Comparison of ENCODE assay signal across 8 mouse cellular contexts in the genomic region with DNA sequence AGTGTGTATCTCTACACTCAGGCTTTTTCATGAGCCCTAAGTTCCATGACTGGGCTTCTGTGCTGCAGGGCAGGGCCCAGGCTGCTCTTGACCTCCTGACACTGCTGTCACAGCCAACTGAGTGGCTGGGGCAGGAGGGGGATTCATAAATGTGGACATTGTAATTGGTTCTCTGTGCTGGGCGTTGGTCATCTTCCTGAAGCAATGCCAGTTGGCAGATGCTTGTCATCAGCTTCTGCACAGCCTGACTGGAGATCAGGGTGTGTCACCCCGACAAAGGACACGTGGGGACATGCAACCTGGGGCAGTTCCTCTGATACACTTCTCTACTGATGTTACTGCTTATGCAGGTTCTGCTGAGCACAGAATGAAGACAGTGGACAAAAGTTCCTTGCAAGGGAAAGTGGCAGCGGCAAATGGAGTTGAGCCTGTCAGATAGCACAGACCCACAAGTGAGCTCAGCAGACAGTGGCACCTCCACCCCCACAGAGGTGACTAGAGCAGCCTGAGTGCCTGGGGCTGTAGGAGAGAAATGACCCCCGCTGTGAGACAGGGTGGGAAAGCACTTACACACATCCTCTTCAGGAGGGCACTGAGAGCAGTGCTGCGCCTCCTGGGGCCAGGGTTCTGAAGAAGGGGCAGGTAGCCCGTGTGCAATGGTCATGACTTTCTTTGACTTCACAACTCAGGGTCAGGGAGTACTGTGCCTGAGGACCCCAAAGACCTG. TPM values are rescaled to one million over a fixed set of nuclear protein-coding genes. Genes with fewer than 3 reads are reported as not detected.
A peak's percentile ranks its signal among the peaks of the same experiment; 100 is the strongest.
DNase-seq lines count a peak whose midpoint lies in the region; ATAC-seq and TF ChIP-seq lines count a peak whose summit lies in the region.

No protein-coding gene starts in this region.

- H3K79me2 ChIP-seq in liver, adult 2 months (ENCODE audit: control insufficient read depth, insufficient read depth, low read length), result peaks cover 58% of the 10 kb centered on the region

- ATAC-seq in kidney, embryonic 15.5 days (replicated peaks; ENCODE audit: low FRiP score), result no peak
- ATAC-seq in megakaryocyte progenitor cell, adult 5-6 weeks (replicated peaks; ENCODE audit: poor library complexity), result peak; percentile 10
- ATAC-seq in midbrain, embryonic 16.5 days, result no peak
- ATAC-seq in forebrain, embryonic 16.5 days, result no peak

- no peak for TF ChIP-seq CTCF in liver, adult 2 months (IDR thresholded peaks at IDR 0.05; ENCODE audit: low read depth, low read length)

- peak overlapping the region; percentile 14; the same call in 1 of the 2 replicates for H3K9ac ChIP-seq in liver, adult 2 months (ENCODE audit: low read depth, low read length)
- no peak overlapping the region for H3K9ac ChIP-seq in kidney, embryonic 15.5 days
- no peak overlapping the region for H3K9ac ChIP-seq in midbrain, embryonic 16.5 days (ENCODE audit: low read depth, low read length)
- no peak overlapping the region for H3K9ac ChIP-seq in forebrain, embryonic 16.5 days (replicated peaks; ENCODE audit: low read depth, low read length)

- no peak overlapping the region for H3K4me2 ChIP-seq in kidney, embryonic 15.5 days
- no peak overlapping the region for H3K4me2 ChIP-seq in midbrain, embryonic 16.5 days (ENCODE audit: low read length)
- no peak overlapping the region for H3K4me2 ChIP-seq in forebrain, embryonic 16.5 days (ENCODE audit: low read length)

- H3K4me1 ChIP-seq in liver, adult 2 months (ENCODE audit: control insufficient read depth, insufficient read depth, low read length), result peaks cover 79% of the 10 kb centered on the region
- H3K4me1 ChIP-seq in brown adipose tissue, adult 24 weeks (ENCODE audit: control insufficient read depth, insufficient read depth, insufficient read length, low read length), result peaks cover 68% of the 10 kb centered on the region
- peaks cover 69% of the 10 kb centered on the region for H3K4me1 ChIP-seq in kidney, embryonic 15.5 days
- no peaks in the 10 kb centered on the region for H3K4me1 ChIP-seq in midbrain, embryonic 16.5 days (ENCODE audit: control insufficient read depth, insufficient read depth, low read length)
- peaks cover 5% of the 10 kb centered on the region for H3K4me1 ChIP-seq in forebrain, embryonic 16.5 days (replicated peaks; ENCODE audit: control insufficient read depth, insufficient read depth, low read length)

- peak; percentile 98 for DNase-seq in liver, adult 2 months (ENCODE audit: extremely low read depth, low read depth, low spot score)
- DNase-seq in liver, result no peak
- no peak for DNase-seq in right cerebral cortex, postnatal 4 days

- H3K9me3 ChIP-seq in kidney, embryonic 15.5 days (replicated peaks), result no peaks in the 10 kb centered on the region
- H3K9me3 ChIP-seq in midbrain, embryonic 16.5 days (replicated peaks; ENCODE audit: control insufficient read depth, low read length, poor library complexity, severe bottlenecking), result no peaks in the 10 kb centered on the region
- H3K9me3 ChIP-seq in forebrain, embryonic 16.5 days (ENCODE audit: control insufficient read depth, low read length), result no peaks in the 10 kb centered on the region

- no peak for TF ChIP-seq POLR2A in liver, adult 2 months (IDR thresholded peaks at IDR 0.05; ENCODE audit: extremely low read depth, insufficient read depth, low read length)

- peak overlapping the region; percentile 68 for H3K27ac ChIP-seq in liver, adult 2 months (replicated peaks; ENCODE audit: insufficient read depth, low read depth, low read length)
- peak overlapping the region; percentile 28 for H3K27ac ChIP-seq in brown adipose tissue, adult 24 weeks (replicated peaks; ENCODE audit: low read depth, low read length)
- H3K27ac ChIP-seq in kidney, embryonic 15.5 days, result peak overlapping the region; percentile 85
- no peak overlapping the region for H3K27ac ChIP-seq in midbrain, embryonic 16.5 days (ENCODE audit: low read length)
- H3K27ac ChIP-seq in forebrain, embryonic 16.5 days (ENCODE audit: low read length), result no peak overlapping the region

- no peaks in the 10 kb centered on the region for H3K27me3 ChIP-seq in liver, adult 2 months (ENCODE audit: control insufficient read depth, insufficient read depth, low read length)
- no peaks in the 10 kb centered on the region for H3K27me3 ChIP-seq in kidney, embryonic 15.5 days
- no peaks in the 10 kb centered on the region for H3K27me3 ChIP-seq in midbrain, embryonic 16.5 days (ENCODE audit: control insufficient read depth, insufficient read depth, low read depth, low read length)
- H3K27me3 ChIP-seq in forebrain, embryonic 16.5 days (replicated peaks; ENCODE audit: control insufficient read depth, insufficient read depth, low read length), result no peaks in the 10 kb centered on the region

- no peaks in the 10 kb centered on the region for H3K36me3 ChIP-seq in liver, adult 2 months (ENCODE audit: control insufficient read depth, insufficient read depth, low read length)
- 0 out of 2 replicates have a peak, but pooled peaks cover 3% of the 10 kb centered on the region for H3K36me3 ChIP-seq in kidney, embryonic 15.5 days
- H3K36me3 ChIP-seq in midbrain, embryonic 16.5 days (ENCODE audit: control insufficient read depth, insufficient read depth, low read length), result no peaks in the 10 kb centered on the region
- no peaks in the 10 kb centered on the region for H3K36me3 ChIP-seq in forebrain, embryonic 16.5 days (ENCODE audit: control insufficient read depth, insufficient read depth)

- no peak overlapping the region for H3K4me3 ChIP-seq in liver, adult 2 months (ENCODE audit: insufficient read depth, low read depth, low read length)
- H3K4me3 ChIP-seq in brown adipose tissue, adult 24 weeks (ENCODE audit: insufficient read depth, low read depth, low read length), result no peak overlapping the region
- no peak overlapping the region for H3K4me3 ChIP-seq in kidney, embryonic 15.5 days (replicated peaks)
- no peak overlapping the region for H3K4me3 ChIP-seq in midbrain, embryonic 16.5 days (ENCODE audit: low read depth, low read length)
- H3K4me3 ChIP-seq in forebrain, embryonic 16.5 days (replicated peaks; ENCODE audit: low read length), result no peak overlapping the region

- 46% methylated on average over 7 of the region's 7 CpGs for WGBS in liver, adult 2 months
- WGBS in kidney, embryonic 15.5 days, result 57% methylated on average over 7 of the region's 7 CpGs
- WGBS in midbrain, embryonic 16.5 days, result 88% methylated on average over 7 of the region's 7 CpGs
- WGBS in forebrain, embryonic 16.5 days, result 88% methylated on average over 7 of the region's 7 CpGs

RNA-seq across cellular contexts. Expression of a gene that starts 22.7 kb away (rescaled TPM):
- 10.0 and 13.6 TPM in 2 replicates for total RNA-seq in liver, adult 2 months (2014; rRNA removed)
- 19.6 and 25.0 TPM in 2 replicates for polyA plus RNA-seq in liver, adult 2 months (2012; rRNA removed)
- polyA plus RNA-seq in brown adipose tissue, adult 24 weeks (2012; ENCODE audit: insufficient read depth, insufficient read length, missing spikeins), result 7.3 and 9.1 TPM in 2 replicates
- polyA plus RNA-seq in kidney, embryonic 15.5 days (2015; fragmentation: Nextera tagmentation; extraction: Ambion mirVana), result 20.3 and 23.8 TPM in 2 replicates
- total RNA-seq in megakaryocyte progenitor cell, adult 5-6 weeks (2015), result 8.5 and 8.7 TPM in 2 replicates
- 9.1 and 9.5 TPM in 2 replicates for total RNA-seq in megakaryocyte progenitor cell, adult 5-6 weeks (2017)
- 16.7 and 19.2 TPM in 2 replicates for polyA plus RNA-seq in midbrain, embryonic 16.5 days (2015; fragmentation: Nextera tagmentation; extraction: Ambion mirVana)
- 17.1 and 18.9 TPM in 2 replicates for polyA plus RNA-seq in forebrain, embryonic 16.5 days (2015; fragmentation: Nextera tagmentation; extraction: Ambion mirVana)

RNA-seq across cellular contexts. Expression of a gene that starts 32.2 kb away (rescaled TPM):
- total RNA-seq in liver, adult 2 months (2014; rRNA removed), result 3.2 and 6.4 TPM in 2 replicates
- 9.4 and 16.6 TPM in 2 replicates for polyA plus RNA-seq in liver, adult 2 months (2012; rRNA removed)
- polyA plus RNA-seq in brown adipose tissue, adult 24 weeks (2012; ENCODE audit: insufficient read depth, insufficient read length, missing spikeins), result 7.7 and 17.4 TPM in 2 replicates
- polyA plus RNA-seq in kidney, embryonic 15.5 days (2015; fragmentation: Nextera tagmentation; extraction: Ambion mirVana), result 180 and 198 TPM in 2 replicates
- total RNA-seq in megakaryocyte progenitor cell, adult 5-6 weeks (2015), result 26.1 and 39.0 TPM in 2 replicates
- 42.9 and 45.4 TPM in 2 replicates for total RNA-seq in megakaryocyte progenitor cell, adult 5-6 weeks (2017)
- polyA plus RNA-seq in midbrain, embryonic 16.5 days (2015; fragmentation: Nextera tagmentation; extraction: Ambion mirVana), result 155 and 171 TPM in 2 replicates
- 116 and 141 TPM in 2 replicates for polyA plus RNA-seq in forebrain, embryonic 16.5 days (2015; fragmentation: Nextera tagmentation; extraction: Ambion mirVana)

RNA-seq across cellular contexts. Expression of a gene that starts 34.2 kb away (rescaled TPM):
- total RNA-seq in liver, adult 2 months (2014; rRNA removed), result 36.7 and 42.6 TPM in 2 replicates
- 68.4 and 72.3 TPM in 2 replicates for polyA plus RNA-seq in liver, adult 2 months (2012; rRNA removed)
- 106 and 116 TPM in 2 replicates for polyA plus RNA-seq in brown adipose tissue, adult 24 weeks (2012; ENCODE audit: insufficient read depth, insufficient read length, missing spikeins)
- polyA plus RNA-seq in kidney, embryonic 15.5 days (2015; fragmentation: Nextera tagmentation; extraction: Ambion mirVana), result 58.5 and 64.5 TPM in 2 replicates
- 88.0 and 106 TPM in 2 replicates for total RNA-seq in megakaryocyte progenitor cell, adult 5-6 weeks (2015)
- total RNA-seq in megakaryocyte progenitor cell, adult 5-6 weeks (2017), result 63.1 and 84.4 TPM in 2 replicates
- polyA plus RNA-seq in midbrain, embryonic 16.5 days (2015; fragmentation: Nextera tagmentation; extraction: Ambion mirVana), result 43.1 and 43.3 TPM in 2 replicates
- polyA plus RNA-seq in forebrain, embryonic 16.5 days (2015; fragmentation: Nextera tagmentation; extraction: Ambion mirVana), result 45.5 and 45.9 TPM in 2 replicates

RNA-seq across cellular contexts. Expression of a gene that starts 34.4 kb away (rescaled TPM):
- total RNA-seq in liver, adult 2 months (2014; rRNA removed), result 271 and 321 TPM in 2 replicates
- polyA plus RNA-seq in liver, adult 2 months (2012; rRNA removed), result 455 and 489 TPM in 2 replicates
- polyA plus RNA-seq in brown adipose tissue, adult 24 weeks (2012; ENCODE audit: insufficient read depth, insufficient read length, missing spikeins), result 90.9 and 113 TPM in 2 replicates
- polyA plus RNA-seq in kidney, embryonic 15.5 days (2015; fragmentation: Nextera tagmentation; extraction: Ambion mirVana), result 295 and 322 TPM in 2 replicates
- total RNA-seq in megakaryocyte progenitor cell, adult 5-6 weeks (2015), result 74.6 and 90.4 TPM in 2 replicates
- total RNA-seq in megakaryocyte progenitor cell, adult 5-6 weeks (2017), result 114 and 133 TPM in 2 replicates
- polyA plus RNA-seq in midbrain, embryonic 16.5 days (2015; fragmentation: Nextera tagmentation; extraction: Ambion mirVana), result 406 and 425 TPM in 2 replicates
- polyA plus RNA-seq in forebrain, embryonic 16.5 days (2015; fragmentation: Nextera tagmentation; extraction: Ambion mirVana), result 402 and 462 TPM in 2 replicates

RNA-seq across cellular contexts. Expression of a gene that starts 46.7 kb away (rescaled TPM):
- 2.3 and 5.0 TPM in 2 replicates for total RNA-seq in liver, adult 2 months (2014; rRNA removed)
- polyA plus RNA-seq in liver, adult 2 months (2012; rRNA removed), result 13.5 and 16.4 TPM in 2 replicates
- polyA plus RNA-seq in brown adipose tissue, adult 24 weeks (2012; ENCODE audit: insufficient read depth, insufficient read length, missing spikeins), result 29.6 and 45.0 TPM in 2 replicates
- polyA plus RNA-seq in kidney, embryonic 15.5 days (2015; fragmentation: Nextera tagmentation; extraction: Ambion mirVana), result 135 and 145 TPM in 2 replicates
- 31.6 and 40.7 TPM in 2 replicates for total RNA-seq in megakaryocyte progenitor cell, adult 5-6 weeks (2015)
- total RNA-seq in megakaryocyte progenitor cell, adult 5-6 weeks (2017), result 40.2 and 69.7 TPM in 2 replicates
- 151 and 173 TPM in 2 replicates for polyA plus RNA-seq in midbrain, embryonic 16.5 days (2015; fragmentation: Nextera tagmentation; extraction: Ambion mirVana)
- 100 and 121 TPM in 2 replicates for polyA plus RNA-seq in forebrain, embryonic 16.5 days (2015; fragmentation: Nextera tagmentation; extraction: Ambion mirVana)

Comparison
In these comparisons a context has a peak if more than half of its experiments do, and no peak if none do; other contexts are left out.
1. H3K27ac ChIP-seq: peak in liver, adult 2 months (single experiment), brown adipose tissue, adult 24 weeks (single experiment) and kidney, embryonic 15.5 days (single experiment); none in midbrain, embryonic 16.5 days (single experiment) and forebrain, embryonic 16.5 days (single experiment).